Mouse (Mus musculus) lung, adult 18-20 months (tissue): Measurements from ENCODE around the gene Iltifb.
"Not testable (repeated sequence)": the region's sequence is repeated elsewhere in the genome, so short reads cannot be mapped to it uniquely, and the experiment has no call there.

ENCODE experiments used
- DNase-seq, 2 experiments: peaks; one replicate each; pipeline ENCODE4 v3.0.0; 2022; ENCODE audit warnings: mixed read lengths in 2 of 2

The Iltifb gene

GRCm38 (mm10) chr10:118294938-118295337 lies at the start of gene Iltifb:
Iltifb (minus strand) TSS chr10:118295038.
- DNase-seq, result no peak

GRCm38 (mm10) chr10:118343155-118343554 lies 48.3 kb upstream of the Iltifb start, which contains the start of gene Gm9046:
Gm9046 (minus strand) TSS chr10:118343255.
- DNase-seq, result not testable (repeated sequence)

GRCm38 (mm10) chr10:118337731-118338130 lies 42.9 kb upstream of the Iltifb start, which contains the start of gene Gm9045:
Gm9045 (minus strand) TSS chr10:118337831.
- DNase-seq, result not testable (repeated sequence)

GRCm38 (mm10) chr10:118332308-118332707 lies 37.5 kb upstream of the Iltifb start, which contains the start of gene Gm9044:
Gm9044 (minus strand) TSS chr10:118332408.
- DNase-seq, result not testable (repeated sequence)

- DNase-seq, result not testable (repeated sequence)
Measured at GRCm38 (mm10) chr10:118326869-118327268, 32.0 kb upstream of the Iltifb start, which contains the start of gene Gm9040. Gm9040 (minus strand) TSS chr10:118326969.

GRCm38 (mm10) chr10:118319024-118319423 lies 24.2 kb upstream of the Iltifb start:
- DNase-seq, result no peak

- not testable (repeated sequence) for DNase-seq
Measured at GRCm38 (mm10) chr10:118302133-118302532, 7.3 kb upstream of the Iltifb start.

GRCm38 (mm10) chr10:118283016-118283415 lies 11.8 kb downstream of the Iltifb start:
- not testable (repeated sequence) for DNase-seq

GRCm38 (mm10) chr10:118282565-118282964 lies 12.3 kb downstream of the Iltifb start:
- DNase-seq, result not testable (repeated sequence)

GRCm38 (mm10) chr10:118278069-118278468 lies 16.8 kb downstream of the Iltifb start:
- DNase-seq, result not testable (repeated sequence)

GRCm38 (mm10) chr10:118271416-118271815 lies 23.4 kb downstream of the Iltifb start:
- DNase-seq, result not testable (repeated sequence)

GRCm38 (mm10) chr10:118268812-118269211 lies 26.0 kb downstream of the Iltifb start:
- DNase-seq, result not testable (repeated sequence)

GRCm38 (mm10) chr10:118258388-118258787 lies 36.5 kb downstream of the Iltifb start, which contains the start of gene Gm32802:
Gm32802 (plus strand) TSS chr10:118258688.
- not testable (repeated sequence) for DNase-seq

GRCm38 (mm10) chr10:118250852-118251295 lies 44.0 kb downstream of the Iltifb start:
- DNase-seq, result no peak

GRCm38 (mm10) chr10:118249006-118249595 lies 45.7 kb downstream of the Iltifb start:
- not testable (repeated sequence) for DNase-seq

- not testable (repeated sequence) for DNase-seq
Measured at GRCm38 (mm10) chr10:118240680-118241079, 54.2 kb downstream of the Iltifb start, which contains the start of gene Gm32717. Gm32717 (minus strand) TSS chr10:118240780.
